Mouse (Mus musculus): ENCODE data around the gene Plxna1.

Gene Plxna1

DNA sequence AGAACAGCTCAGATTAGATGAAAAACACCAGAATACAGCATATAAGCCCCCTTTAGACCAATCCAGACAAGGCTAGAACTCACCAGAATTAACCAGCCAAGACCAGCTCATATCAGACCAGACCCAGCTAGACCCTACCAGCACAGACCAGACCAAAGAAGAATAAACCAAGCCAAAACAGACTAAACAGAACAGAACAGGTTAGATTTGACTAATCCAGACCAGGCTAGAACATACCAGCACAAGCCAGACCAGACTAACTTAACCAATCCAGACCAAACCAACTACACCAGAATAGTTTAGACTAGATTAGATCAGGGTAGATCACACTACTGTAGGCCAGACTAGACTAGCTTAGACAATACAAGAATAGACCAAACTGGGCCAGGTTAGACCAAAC is 77.3 kb downstream of the Plxna1 start:
- no peak for DNase-seq (ENCODE audit: low read depth)

DNA sequence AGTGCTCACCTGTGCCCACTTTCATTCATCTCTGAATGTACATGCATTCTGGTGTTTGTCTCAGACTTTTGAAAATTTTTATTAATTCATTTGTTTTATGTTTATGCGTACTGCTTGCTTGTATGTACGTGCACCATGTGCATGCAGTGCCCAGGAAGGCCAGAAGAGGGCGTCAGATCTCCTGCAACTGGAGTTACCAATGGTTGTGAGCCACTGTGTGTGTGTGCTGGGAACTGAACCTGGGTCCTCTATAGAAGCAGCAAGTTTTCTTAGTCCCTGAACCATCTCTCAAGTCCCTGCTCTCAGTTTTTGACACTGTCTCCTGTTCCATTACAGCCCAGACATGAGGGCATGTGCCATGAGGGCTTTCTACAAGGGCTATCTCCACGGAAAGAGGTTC is 79.3 kb downstream of the Plxna1 start:
- DNase-seq (ENCODE audit: low read depth) = no peak

DNA sequence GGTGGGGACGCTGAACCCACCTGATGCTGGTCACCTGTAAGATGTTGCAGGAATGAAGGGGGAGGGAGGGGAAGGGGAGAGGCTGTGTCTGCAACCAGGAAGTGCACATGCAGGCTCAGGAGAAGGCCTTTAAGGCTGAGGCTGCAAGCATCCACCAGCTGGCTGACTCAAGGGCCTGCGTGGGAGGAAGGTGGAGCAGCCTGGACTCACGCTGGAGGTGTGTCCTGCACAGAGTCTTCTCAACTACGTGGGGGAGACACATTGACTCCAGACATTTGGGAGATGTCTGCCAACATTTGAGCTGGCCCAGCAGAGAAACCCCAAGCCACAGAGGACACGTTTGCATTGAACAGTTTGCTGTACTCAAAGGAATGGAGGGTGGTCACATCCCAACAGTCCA is 79.8 kb downstream of the Plxna1 start:
- no peak for DNase-seq (ENCODE audit: low read depth)

DNA sequence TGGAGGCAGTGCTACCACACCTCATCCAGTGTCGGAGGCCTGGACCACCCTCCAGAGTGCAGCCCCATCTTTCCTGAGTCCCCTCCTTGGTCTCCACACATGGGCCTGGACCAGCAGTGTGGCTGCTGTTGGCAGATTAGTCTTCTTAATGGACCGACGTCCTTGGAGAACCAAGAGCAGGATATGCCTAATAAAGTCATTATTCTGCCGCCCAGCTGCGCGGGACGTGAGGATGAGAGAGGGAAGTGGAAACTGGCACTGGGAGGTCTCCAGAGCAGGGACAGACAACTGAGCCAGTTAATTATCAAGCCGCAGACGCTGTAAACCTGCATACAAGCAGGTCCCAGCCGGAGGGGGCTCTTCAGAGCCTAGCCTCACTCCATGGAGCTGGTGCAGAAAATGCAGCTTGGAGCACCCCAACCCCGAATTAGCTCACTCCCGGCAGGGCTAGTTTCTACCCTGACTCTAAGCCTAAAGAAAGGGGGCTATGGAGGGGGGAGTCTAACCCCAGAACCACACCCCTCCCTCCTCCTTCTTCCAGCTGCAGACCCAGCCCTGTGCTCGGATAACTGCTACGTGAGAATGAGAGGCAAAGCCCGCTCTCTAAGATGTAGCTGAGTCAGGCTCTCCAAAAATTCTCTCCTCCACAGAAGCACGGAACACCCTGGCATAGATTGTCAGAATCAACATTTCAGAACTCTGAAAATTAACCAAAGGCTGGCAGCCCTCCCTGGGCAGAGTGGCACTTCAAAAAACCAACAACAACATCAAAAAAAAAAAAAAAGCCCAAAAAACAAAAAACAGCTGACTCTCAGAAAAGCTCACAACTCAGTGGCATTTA is 80.7 kb downstream of the Plxna1 start:
- no peak for DNase-seq (ENCODE audit: low read depth)

DNA sequence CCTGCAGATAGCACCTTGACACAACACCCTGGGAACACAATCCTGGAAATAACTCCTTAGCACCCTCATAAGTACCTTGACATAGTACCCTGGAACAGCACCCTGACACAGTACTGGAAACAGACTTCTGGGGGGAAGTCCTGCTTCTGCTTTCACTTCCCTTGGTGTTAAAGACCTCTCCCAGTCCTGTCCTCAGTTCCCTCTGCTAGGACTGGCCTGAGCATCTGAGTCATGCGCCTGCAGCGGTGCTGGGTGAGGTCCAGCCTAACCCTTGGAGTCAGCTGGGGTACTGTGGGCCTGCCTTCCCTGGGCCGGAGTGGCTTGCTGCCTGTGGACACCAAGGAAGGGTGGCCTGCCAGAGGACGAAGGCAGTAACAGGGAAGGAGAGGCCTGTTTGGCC is 81.9 kb downstream of the Plxna1 start:
- DNase-seq (ENCODE audit: low read depth) = no peak

DNA sequence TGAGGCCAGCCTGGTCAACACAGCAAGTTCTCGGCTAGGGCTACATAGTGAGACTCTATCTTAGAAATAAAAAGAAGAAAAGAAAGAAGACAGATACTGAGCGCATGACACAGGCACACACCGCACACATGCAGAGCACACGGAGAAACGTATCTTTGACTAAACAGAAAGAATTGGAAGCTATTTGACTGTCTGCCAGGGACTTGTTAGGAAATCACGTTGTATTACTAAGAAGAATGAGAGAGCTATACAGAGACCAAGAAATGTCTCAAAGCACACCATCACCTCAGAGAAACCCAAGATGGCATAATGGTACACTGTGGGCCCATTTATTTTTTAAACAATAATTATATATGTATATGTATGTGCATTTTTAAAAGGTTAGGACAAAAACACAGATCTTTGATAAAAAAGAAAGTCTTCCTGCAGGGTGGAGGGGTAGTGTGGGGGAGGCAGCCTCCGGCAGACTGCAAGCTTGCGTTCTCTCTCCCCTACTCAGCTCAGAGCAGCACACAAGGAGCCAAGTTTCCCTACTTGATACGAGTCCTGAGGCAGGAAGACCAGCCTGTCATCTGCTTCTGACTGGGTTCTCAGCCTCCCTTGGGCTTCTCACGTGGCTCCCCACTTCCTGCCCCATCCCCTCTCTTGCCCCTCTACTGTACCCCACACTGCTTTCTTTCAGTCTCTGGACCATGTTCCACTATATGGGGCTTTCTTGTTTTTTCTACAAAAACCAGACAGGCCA is 90.5 kb downstream of the Plxna1 start:
- DNase-seq (ENCODE audit: low read depth) = no peak

DNA sequence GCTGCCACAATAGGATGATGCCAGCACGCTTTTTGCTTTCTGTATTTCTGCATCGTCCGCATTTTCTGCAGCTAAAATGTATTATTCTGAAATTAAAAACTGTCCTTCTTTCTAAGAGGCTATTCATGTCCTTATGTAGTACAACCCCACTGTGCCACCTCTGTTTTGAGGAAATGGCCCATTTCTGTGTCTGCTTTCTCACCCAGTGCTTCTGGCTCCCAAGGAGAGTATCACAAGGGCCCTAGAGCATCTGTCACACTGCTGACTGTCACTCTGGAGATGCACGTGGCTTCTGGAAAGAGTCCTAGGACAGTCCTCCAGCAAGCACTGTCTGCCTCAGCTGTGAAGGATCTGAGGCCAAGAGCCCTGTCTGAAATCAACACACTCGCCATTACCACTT is 95.2 kb downstream of the Plxna1 start:
- DNase-seq (ENCODE audit: low read depth) = no peak

All from c-Kit-positive CD71-negative TER-119-negative erythroid progenitor cells, embryonic 14.5 days (primary cell).